Mouse (Mus musculus) forelimb bud, embryonic 11.5 days (tissue): Measurements from ENCODE around the gene Gm6993.

Experiments used
- DNase-seq: peaks from one replicate; pipeline ENCODE4 v3.0.0-alpha.2; 2012; ENCODE audit warnings: low read depth, low spot score

The Gm6993 gene

GRCm38 (mm10) chr12:31271361-31272011 is 30.9 kb downstream of the Gm6993 start:
- no peak for DNase-seq

DNA sequence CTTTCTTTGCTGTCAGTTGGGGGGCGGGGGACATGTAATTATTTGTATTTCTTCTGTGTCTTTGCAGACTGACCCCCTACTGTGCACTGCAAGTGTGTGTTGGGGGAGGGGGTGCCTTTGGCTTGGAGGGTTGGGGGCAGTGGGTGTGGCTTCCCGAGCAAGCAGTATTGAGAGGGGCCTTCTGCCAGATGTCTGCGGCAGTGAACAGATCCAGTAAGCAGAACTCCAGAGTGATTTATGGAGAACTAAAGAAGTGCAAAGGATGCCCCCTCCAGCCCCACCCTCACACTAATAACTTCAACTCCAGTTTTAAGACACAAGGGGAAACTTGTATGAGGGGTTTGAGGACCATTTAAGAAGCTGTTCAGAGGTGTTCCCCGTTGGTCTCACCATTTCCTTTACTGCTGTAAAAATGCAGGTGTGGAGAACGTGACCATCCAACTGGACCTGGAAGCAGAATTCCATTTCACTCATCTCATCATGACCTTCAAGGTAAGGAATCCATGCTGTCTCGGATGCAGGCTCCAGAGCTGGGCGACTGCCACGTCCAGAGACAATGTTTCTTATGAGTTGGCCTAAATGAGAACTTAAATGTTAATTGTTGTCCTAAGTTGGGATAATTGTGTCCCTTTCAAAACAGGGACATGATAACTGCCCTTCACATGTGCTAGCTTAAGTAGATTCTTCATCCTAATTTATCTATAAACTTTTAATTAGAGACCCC is 31.6 kb downstream of the Gm6993 start:
- DNase-seq, result no peak

DNA sequence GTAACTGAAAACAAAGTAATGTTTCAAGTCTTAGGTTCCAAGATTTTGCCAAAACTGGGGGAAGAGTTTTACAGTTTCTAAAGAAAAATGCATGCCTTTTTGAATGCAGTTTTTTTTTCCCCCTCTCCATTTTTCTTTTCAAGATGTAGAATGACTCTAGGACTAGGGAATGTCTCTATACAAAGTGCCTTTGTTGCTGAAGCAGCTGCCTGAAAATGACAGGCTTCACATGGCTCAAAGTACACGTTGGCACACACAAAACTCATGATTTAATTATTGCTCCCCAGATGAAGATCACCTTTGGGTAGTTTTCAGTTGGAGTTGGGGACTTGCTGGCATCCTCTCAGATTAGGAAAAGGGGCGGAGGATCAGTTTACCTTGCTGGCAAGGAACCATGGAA is 32.3 kb downstream of the Gm6993 start:
- no peak for DNase-seq

DNA sequence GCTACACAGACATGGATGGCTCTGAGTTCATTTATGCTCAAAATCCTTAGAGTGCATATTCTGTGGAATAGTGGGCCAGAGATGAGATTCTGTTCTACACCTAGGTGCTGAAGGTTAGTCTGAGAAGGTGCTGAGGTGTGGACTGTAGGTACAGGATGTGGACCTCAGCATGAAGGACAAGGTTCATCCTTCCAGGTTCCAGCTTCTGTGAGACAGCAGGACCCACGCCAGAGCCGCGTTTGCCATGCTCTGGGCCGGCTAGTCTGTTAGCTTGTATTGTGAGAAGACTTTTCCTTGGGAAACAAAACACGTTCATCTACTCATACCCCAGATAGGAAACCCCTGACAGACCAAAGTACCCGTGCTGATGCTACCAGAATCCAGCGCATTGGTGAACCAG is 33.1 kb downstream of the Gm6993 start:
- no peak for DNase-seq

GRCm38 (mm10) chr12:31275411-31275810 is 34.8 kb downstream of the Gm6993 start:
- no peak for DNase-seq

GRCm38 (mm10) chr12:31278270-31278669 is 37.7 kb downstream of the Gm6993 start:
- no peak for DNase-seq

- DNase-seq, result no peak
These were observed 39.7 kb downstream of the Gm6993 start for GRCm38 (mm10) chr12:31280318-31280717.

DNA sequence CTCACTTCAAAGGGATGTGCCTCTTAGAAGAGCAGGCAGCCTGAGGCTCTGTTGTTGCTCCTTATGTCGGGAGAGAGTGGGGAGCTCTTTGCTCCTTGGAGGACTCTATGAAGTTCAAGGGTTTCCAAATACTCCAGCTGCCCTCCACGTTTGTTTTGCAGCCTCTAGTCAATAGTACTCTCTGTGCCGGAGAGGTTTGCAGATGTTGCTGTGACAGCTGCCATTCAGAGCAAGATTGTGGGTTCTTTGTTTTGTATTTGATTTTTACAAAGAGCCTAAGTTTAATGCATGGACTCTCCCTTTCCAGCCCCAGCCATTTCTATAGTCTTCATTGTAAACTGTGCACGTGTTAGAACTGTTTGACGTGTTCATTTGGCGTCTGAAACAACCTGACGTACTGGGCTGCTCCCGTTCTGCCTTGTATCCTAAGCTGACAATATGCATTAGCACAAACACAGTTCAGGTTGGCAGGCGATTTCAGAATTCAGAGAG is 40.6 kb downstream of the Gm6993 start:
- DNase-seq, result no peak

DNA sequence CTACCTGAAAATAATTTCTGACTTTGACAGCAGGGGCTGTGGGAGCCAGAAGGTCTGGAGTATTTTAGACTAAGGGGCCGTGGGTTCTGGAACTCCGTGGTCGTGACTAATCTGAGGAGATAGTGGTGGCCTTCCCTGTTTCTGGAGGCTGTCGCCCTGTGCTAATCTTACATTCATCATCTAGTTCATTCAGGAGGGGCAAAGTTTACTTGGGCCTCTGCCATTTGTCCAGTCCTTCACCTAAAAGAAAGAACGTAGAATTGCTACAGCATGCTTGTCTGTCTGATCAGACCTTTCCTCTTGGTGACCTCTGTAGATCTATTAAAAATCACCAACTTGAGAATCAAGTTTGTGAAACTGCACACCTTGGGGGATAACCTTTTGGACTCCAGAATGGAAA is 41.7 kb downstream of the Gm6993 start:
- no peak for DNase-seq

DNA sequence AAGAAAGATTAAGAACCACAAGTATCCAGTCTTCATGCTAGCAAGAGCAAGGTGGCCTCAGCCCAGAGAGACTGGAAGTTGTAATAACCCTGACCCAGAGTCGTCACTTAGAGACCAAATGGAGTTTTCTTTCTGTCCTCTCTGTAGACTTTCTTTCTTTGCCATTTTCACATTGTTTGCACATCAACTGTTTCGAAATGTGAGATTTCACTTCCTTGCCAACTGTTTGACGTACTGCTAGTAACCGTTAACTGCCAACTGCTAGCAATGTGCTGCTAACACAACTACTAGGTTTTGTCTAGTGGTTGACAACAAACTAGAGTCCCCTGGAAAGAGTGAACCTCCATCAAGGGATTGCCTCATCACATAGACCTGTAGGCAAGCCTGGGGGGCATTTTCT is 42.6 kb downstream of the Gm6993 start:
- DNase-seq, result no peak

- DNase-seq, result no peak
These were observed 43.1 kb downstream of the Gm6993 start for GRCm38 (mm10) chr12:31283617-31284136.

DNA sequence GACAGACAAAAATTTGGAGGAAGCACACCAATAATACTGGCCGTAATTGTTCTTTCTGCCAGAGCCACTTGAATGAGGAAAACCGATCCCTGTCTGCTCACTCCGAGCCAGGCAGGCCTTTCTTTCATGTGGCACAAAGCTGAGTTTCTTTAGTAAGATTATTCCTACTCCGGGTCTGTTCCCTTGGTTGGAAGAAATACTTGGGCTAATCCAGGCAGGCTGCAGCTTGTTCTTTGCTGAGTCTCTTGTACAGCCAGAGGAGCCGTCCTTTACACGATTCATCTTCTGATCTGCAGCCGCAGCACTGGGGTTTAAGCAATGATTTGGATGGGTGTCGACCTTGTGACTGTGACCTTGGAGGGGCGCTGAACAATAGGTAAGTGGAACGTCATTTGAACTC is 48.5 kb downstream of the Gm6993 start:
- DNase-seq, result no peak
